Mouse (Mus musculus) layer of hippocampus, adult 11-12 months (tissue): ENCODE measurements around the gene Zscan4-ps2.
"Not testable (repeated sequence)": the region's sequence is repeated elsewhere in the genome, so short reads cannot be mapped to it uniquely, and the experiment has no call there.

Experiments
- DNase-seq: peaks from one replicate; pipeline ENCODE4 v3.0.0; 2022; ENCODE audit warnings: low spot score

Zscan4-ps2 gene

GRCm38 (mm10) chr7:11514010-11514409, at the start of gene Zscan4-ps2:
Zscan4-ps2 (plus strand) TSS chr7:11514310.
- not testable (repeated sequence) for DNase-seq
